Mouse (Mus musculus) spleen, adult 12 weeks (tissue): ENCODE results near the gene Pla2g10.
"Not testable (repeated sequence)": the region's sequence is repeated elsewhere in the genome, so short reads cannot be mapped to it uniquely, and the experiment has no call there.

ENCODE experiments used
- DNase-seq: peaks from one replicate; pipeline ENCODE4 v3.0.0; 2022; ENCODE audit warnings: low spot score

Pla2g10 gene

GRCm38 (mm10) chr16:13730285-13731255 is at the start of gene Pla2g10:
TSS of gene Pla2g10 (minus strand) at chr16:13730983.
- DNase-seq = no peak

- DNase-seq = not testable (repeated sequence)
These were observed 43.9 kb upstream of the Pla2g10 start for GRCm38 (mm10) chr16:13774651-13775050.

GRCm38 (mm10) chr16:13774011-13774410 is 43.2 kb upstream of the Pla2g10 start:
- not testable (repeated sequence) for DNase-seq

- not testable (repeated sequence) for DNase-seq
These were observed 41.3 kb upstream of the Pla2g10 start for GRCm38 (mm10) chr16:13772051-13772450.

- not testable (repeated sequence) for DNase-seq
These were observed 40.8 kb upstream of the Pla2g10 start for GRCm38 (mm10) chr16:13771603-13772002.

- no peak for DNase-seq
These were observed 35.6 kb upstream of the Pla2g10 start for GRCm38 (mm10) chr16:13766367-13766766.

- DNase-seq = no peak
These were observed 33.7 kb upstream of the Pla2g10 start for GRCm38 (mm10) chr16:13764519-13764918.

- DNase-seq = not testable (repeated sequence)
These were observed 32.0 kb upstream of the Pla2g10 start for GRCm38 (mm10) chr16:13762807-13763206.

- DNase-seq = no peak
These were observed 27.0 kb upstream of the Pla2g10 start for GRCm38 (mm10) chr16:13757823-13758222.

- DNase-seq = peak; percentile 85
These were observed 23.8 kb upstream of the Pla2g10 start for GRCm38 (mm10) chr16:13754400-13755190.

- DNase-seq = no peak
These were observed 23.2 kb upstream of the Pla2g10 start for GRCm38 (mm10) chr16:13753986-13754385.

- DNase-seq = no peak
These were observed 19.8 kb upstream of the Pla2g10 start for GRCm38 (mm10) chr16:13750626-13751025.

- no peak for DNase-seq
These were observed 19.2 kb upstream of the Pla2g10 start for GRCm38 (mm10) chr16:13749981-13750380.

- no peak for DNase-seq
These were observed 18.5 kb upstream of the Pla2g10 start for GRCm38 (mm10) chr16:13749306-13749705.

- not testable (repeated sequence) for DNase-seq
These were observed 18.0 kb upstream of the Pla2g10 start for GRCm38 (mm10) chr16:13748813-13749212.

- no peak for DNase-seq
These were observed 17.3 kb upstream of the Pla2g10 start for GRCm38 (mm10) chr16:13748124-13748523.

GRCm38 (mm10) chr16:13747708-13748107 is 16.9 kb upstream of the Pla2g10 start:
- DNase-seq = no peak

GRCm38 (mm10) chr16:13740844-13741243 is 10.1 kb upstream of the Pla2g10 start:
- DNase-seq = no peak

- not testable (repeated sequence) for DNase-seq
These were observed 8.3 kb upstream of the Pla2g10 start for GRCm38 (mm10) chr16:13739044-13739443.

- DNase-seq = no peak
These were observed 5.2 kb upstream of the Pla2g10 start for GRCm38 (mm10) chr16:13735977-13736376.

- peak; percentile 27 for DNase-seq
These were observed 2.8 kb upstream of the Pla2g10 start for GRCm38 (mm10) chr16:13733518-13734137.

GRCm38 (mm10) chr16:13732786-13733185 is 2.0 kb upstream of the Pla2g10 start:
- no peak for DNase-seq
